Mouse (Mus musculus): Measurements from ENCODE around the gene Pigv.
"Not testable (repeated sequence)": the region's sequence is repeated elsewhere in the genome, so short reads cannot be mapped to it uniquely, and the experiment has no call there.

Gene Pigv

GRCm38 (mm10) chr4:133672845-133673647 lies 599 bp upstream of the Pigv start:
- no peak for DNase-seq (ENCODE audit: low read depth, low spot score)

- peak; percentile 61 for DNase-seq (ENCODE audit: low read depth, low spot score)
Observed at GRCm38 (mm10) chr4:133671184-133671880, 1.1 kb downstream of the Pigv start.

GRCm38 (mm10) chr4:133669652-133670210 lies 2.7 kb downstream of the Pigv start:
- no peak for DNase-seq (ENCODE audit: low read depth, low spot score)

- DNase-seq (ENCODE audit: low read depth, low spot score): no peak
Observed at GRCm38 (mm10) chr4:133668537-133668936, 3.9 kb downstream of the Pigv start.

GRCm38 (mm10) chr4:133666199-133666598 lies 6.2 kb downstream of the Pigv start:
- DNase-seq (ENCODE audit: low read depth, low spot score): no peak

GRCm38 (mm10) chr4:133665118-133665517 lies 7.3 kb downstream of the Pigv start:
- DNase-seq (ENCODE audit: low read depth, low spot score): no peak

- no peak for DNase-seq (ENCODE audit: low read depth, low spot score)
Observed at GRCm38 (mm10) chr4:133662945-133663344, 9.5 kb downstream of the Pigv start.

- no peak for DNase-seq (ENCODE audit: low read depth, low spot score)
Observed at GRCm38 (mm10) chr4:133662421-133662820, 10.0 kb downstream of the Pigv start.

- no peak for DNase-seq (ENCODE audit: low read depth, low spot score)
Observed at GRCm38 (mm10) chr4:133660193-133661155, 12.0 kb downstream of the Pigv start.

- no peak for DNase-seq (ENCODE audit: low read depth, low spot score)
Observed at GRCm38 (mm10) chr4:133659497-133660192, 12.8 kb downstream of the Pigv start.

- DNase-seq (ENCODE audit: low read depth, low spot score): no peak
Observed at GRCm38 (mm10) chr4:133658729-133659128, 13.7 kb downstream of the Pigv start.

- DNase-seq (ENCODE audit: low read depth, low spot score): no peak
Observed at GRCm38 (mm10) chr4:133657829-133658458, 14.5 kb downstream of the Pigv start.

- DNase-seq (ENCODE audit: low read depth, low spot score): no peak
Observed at GRCm38 (mm10) chr4:133656997-133657396, 15.4 kb downstream of the Pigv start.

GRCm38 (mm10) chr4:133656294-133656693 lies 16.2 kb downstream of the Pigv start:
- no peak for DNase-seq (ENCODE audit: low read depth, low spot score)

GRCm38 (mm10) chr4:133654070-133654469 lies 18.4 kb downstream of the Pigv start:
- DNase-seq (ENCODE audit: low read depth, low spot score): not testable (repeated sequence)

- DNase-seq (ENCODE audit: low read depth, low spot score): no peak
Observed at GRCm38 (mm10) chr4:133652746-133653145, 19.7 kb downstream of the Pigv start.

- no peak for DNase-seq (ENCODE audit: low read depth, low spot score)
Observed at GRCm38 (mm10) chr4:133651986-133652385, 20.5 kb downstream of the Pigv start.

GRCm38 (mm10) chr4:133651445-133651844 lies 21.0 kb downstream of the Pigv start:
- no peak for DNase-seq (ENCODE audit: low read depth, low spot score)

- DNase-seq (ENCODE audit: low read depth, low spot score): no peak
Observed at GRCm38 (mm10) chr4:133649989-133650699, 22.3 kb downstream of the Pigv start, which contains the start of gene Zdhhc18. Gene Zdhhc18, minus strand, starts transcription at chr4:133650154.

- not testable (repeated sequence) for DNase-seq (ENCODE audit: low read depth, low spot score)
Observed at GRCm38 (mm10) chr4:133649464-133649863, 23.0 kb downstream of the Pigv start.

Measured in retina, adult 2 months (tissue).